Mouse (Mus musculus): ENCODE measurements at regions not wholly inside any gene's neighbourhood (a gene's known extent, or its start where the extent isn't known, plus 50 kb on each side); places are given as distances from the start of the nearest gene placed in this dataset.

- H3K9me3 ChIP-seq, result no peaks in the 10 kb centered on the region
- H3K36me3 ChIP-seq, result no peaks in the 10 kb centered on the region
- ATAC-seq (ENCODE audit: low FRiP score, low read depth), result peak; percentile 64; the same call in 1 of the 2 replicates
- H3K4me2 ChIP-seq (replicated peaks), result no peak overlapping the region
- H3K9ac ChIP-seq, result no peak overlapping the region
- H3K4me3 ChIP-seq, result no peak overlapping the region
- no peaks in the 10 kb centered on the region for H3K27me3 ChIP-seq
- H3K27ac ChIP-seq, result no peak overlapping the region
- 42% methylated on average over 1 of the region's 1 CpGs for WGBS
- peaks cover 26% of the 10 kb centered on the region for H3K4me1 ChIP-seq
Measured at GRCm38 (mm10) chr13:118985285-118985684, 315.7 kb downstream of the Fgf10 start.

- Histone ChIP-seq H3K27ac (no peak overlapping the region), H3K27me3 (no peaks in the 10 kb centered on the region), H3K9me3 (no peaks in the 10 kb centered on the region), H3K4me2 (replicated peaks) (no peak overlapping the region), H3K9ac (no peak overlapping the region), H3K4me1 (no peaks in the 10 kb centered on the region), H3K4me3 (no peak overlapping the region), H3K36me3 (no peaks in the 10 kb centered on the region)
- WGBS, result 76% methylated on average over 6 of the region's 6 CpGs
- ATAC-seq (ENCODE audit: low FRiP score, low read depth), result no peak
Measured at GRCm38 (mm10) chr13:119025305-119025975, 355.8 kb downstream of the Fgf10 start.

GRCm38 (mm10) chr13:119039616-119040015 is 370.0 kb downstream of the Fgf10 start:
- Histone ChIP-seq H3K4me3 (no peak overlapping the region), H3K27ac (no peak overlapping the region), H3K9ac (no peak overlapping the region), H3K4me2 (replicated peaks) (no peak overlapping the region), H3K9me3 (no peaks in the 10 kb centered on the region), H3K36me3 (no peaks in the 10 kb centered on the region), H3K27me3 (no peaks in the 10 kb centered on the region), H3K4me1 (no peaks in the 10 kb centered on the region)
- WGBS, result 88% methylated on average over 1 of the region's 1 CpGs
- no peak for ATAC-seq (ENCODE audit: low FRiP score, low read depth)

GRCm38 (mm10) chr13:119045112-119045511 is 375.5 kb downstream of the Fgf10 start:
- WGBS, result 60% methylated on average over 1 of the region's 1 CpGs
- no peaks in the 10 kb centered on the region for H3K27me3 ChIP-seq
- no peak overlapping the region for H3K4me2 ChIP-seq (replicated peaks)
- no peak overlapping the region for H3K4me3 ChIP-seq
- ATAC-seq (ENCODE audit: low FRiP score, low read depth), result no peak
- no peaks in the 10 kb centered on the region for H3K9me3 ChIP-seq
- no peak overlapping the region for H3K27ac ChIP-seq
- no peaks in the 10 kb centered on the region for H3K36me3 ChIP-seq
- no peak overlapping the region for H3K9ac ChIP-seq
- H3K4me1 ChIP-seq, result no peaks in the 10 kb centered on the region

- WGBS, result 69% methylated on average over 6 of the region's 6 CpGs
- Histone ChIP-seq H3K27ac (no peak overlapping the region), H3K4me1 (peaks cover 6% of the 10 kb centered on the region), H3K27me3 (no peaks in the 10 kb centered on the region), H3K9ac (no peak overlapping the region), H3K4me3 (no peak overlapping the region), H3K9me3 (no peaks in the 10 kb centered on the region), H3K4me2 (replicated peaks) (no peak overlapping the region), H3K36me3 (no peaks in the 10 kb centered on the region)
- ATAC-seq (ENCODE audit: low FRiP score, low read depth), result no peak
Measured at GRCm38 (mm10) chr13:119068745-119069580, 359.4 kb upstream of the Paip1 start.

- 86% methylated on average over 7 of the region's 7 CpGs for WGBS
- no peak overlapping the region for H3K4me3 ChIP-seq
- peaks cover 6% of the 10 kb centered on the region for H3K4me1 ChIP-seq
- H3K9ac ChIP-seq, result no peak overlapping the region
- no peaks in the 10 kb centered on the region for H3K9me3 ChIP-seq
- no peaks in the 10 kb centered on the region for H3K27me3 ChIP-seq
- ATAC-seq (ENCODE audit: low FRiP score, low read depth), result no peak
- no peak overlapping the region for H3K27ac ChIP-seq
- no peak overlapping the region for H3K4me2 ChIP-seq (replicated peaks)
- no peaks in the 10 kb centered on the region for H3K36me3 ChIP-seq
Measured at GRCm38 (mm10) chr13:119069581-119069936, 358.8 kb upstream of the Paip1 start.

- H3K4me2 ChIP-seq (replicated peaks), result no peak overlapping the region
- 88% methylated on average over 4 of the region's 4 CpGs for WGBS
- no peak overlapping the region for H3K9ac ChIP-seq
- H3K4me3 ChIP-seq, result no peak overlapping the region
- H3K27ac ChIP-seq, result no peak overlapping the region
- no peak for ATAC-seq (ENCODE audit: low FRiP score, low read depth)
- H3K36me3 ChIP-seq, result no peaks in the 10 kb centered on the region
- no peaks in the 10 kb centered on the region for H3K9me3 ChIP-seq
- H3K4me1 ChIP-seq, result no peaks in the 10 kb centered on the region
- H3K27me3 ChIP-seq, result no peaks in the 10 kb centered on the region
Measured at GRCm38 (mm10) chr13:119079243-119079642, 349.2 kb upstream of the Paip1 start.

- Histone ChIP-seq H3K27ac (no peak overlapping the region), H3K27me3 (no peaks in the 10 kb centered on the region), H3K36me3 (no peaks in the 10 kb centered on the region), H3K4me3 (no peak overlapping the region), H3K4me2 (replicated peaks) (no peak overlapping the region), H3K4me1 (no peaks in the 10 kb centered on the region), H3K9ac (no peak overlapping the region), H3K9me3 (no peaks in the 10 kb centered on the region)
- ATAC-seq (ENCODE audit: low FRiP score, low read depth), result no peak
- WGBS, result 70% methylated on average over 1 of the region's 1 CpGs
Measured at GRCm38 (mm10) chr13:119081691-119082090, 346.7 kb upstream of the Paip1 start.

- Histone ChIP-seq H3K4me3 (no peak overlapping the region), H3K9me3 (no peaks in the 10 kb centered on the region), H3K36me3 (no peaks in the 10 kb centered on the region), H3K4me1 (peaks cover 4% of the 10 kb centered on the region; the same call in 1 of the 2 replicates), H3K4me2 (replicated peaks) (no peak overlapping the region), H3K27ac (no peak overlapping the region), H3K9ac (no peak overlapping the region), H3K27me3 (no peaks in the 10 kb centered on the region)
- ATAC-seq (ENCODE audit: low FRiP score, low read depth), result peak; percentile 24; the same call in 1 of the 2 replicates
- 42% methylated on average over 3 of the region's 3 CpGs for whole genome bisulfite sequencing
Measured at GRCm38 (mm10) chr13:119117906-119118305, 310.5 kb upstream of the Paip1 start.

- H3K4me1 ChIP-seq, result peaks cover 3% of the 10 kb centered on the region; the same call in 1 of the 2 replicates
- H3K9me3 ChIP-seq, result no peaks in the 10 kb centered on the region
- no peak overlapping the region for H3K27ac ChIP-seq
- no peak overlapping the region for H3K4me3 ChIP-seq
- H3K9ac ChIP-seq, result no peak overlapping the region
- 48% methylated on average over 1 of the region's 1 CpGs for WGBS
- no peaks in the 10 kb centered on the region for H3K27me3 ChIP-seq
- ATAC-seq (ENCODE audit: low FRiP score, low read depth), result no peak
- no peaks in the 10 kb centered on the region for H3K36me3 ChIP-seq
- no peak overlapping the region for H3K4me2 ChIP-seq (replicated peaks)
Measured at GRCm38 (mm10) chr13:119118382-119118781, 310.0 kb upstream of the Paip1 start.

- H3K36me3 ChIP-seq, result no peaks in the 10 kb centered on the region
- no peaks in the 10 kb centered on the region for H3K4me1 ChIP-seq
- H3K27me3 ChIP-seq, result no peaks in the 10 kb centered on the region
- H3K4me2 ChIP-seq (replicated peaks), result no peak overlapping the region
- ATAC-seq (ENCODE audit: low FRiP score, low read depth), result no peak
- H3K27ac ChIP-seq, result no peak overlapping the region
- no peak overlapping the region for H3K9ac ChIP-seq
- no peak overlapping the region for H3K4me3 ChIP-seq
- H3K9me3 ChIP-seq, result no peaks in the 10 kb centered on the region
- 85% methylated on average over 2 of the region's 2 CpGs for WGBS
Measured at GRCm38 (mm10) chr13:119140436-119140835, 288.0 kb upstream of the Paip1 start.

- ATAC-seq (ENCODE audit: low FRiP score, low read depth), result no peak
- Histone ChIP-seq H3K27ac (no peak overlapping the region), H3K4me1 (no peaks in the 10 kb centered on the region), H3K9me3 (no peaks in the 10 kb centered on the region), H3K4me2 (replicated peaks) (no peak overlapping the region), H3K9ac (no peak overlapping the region), H3K4me3 (no peak overlapping the region), H3K27me3 (no peaks in the 10 kb centered on the region), H3K36me3 (no peaks in the 10 kb centered on the region)
- 0% methylated on average over 1 of the region's 1 CpGs for WGBS
Measured at GRCm38 (mm10) chr13:119143351-119143750, 285.1 kb upstream of the Paip1 start.

Measured in limb, embryonic 13.5 days (tissue).